Mouse (Mus musculus) subcutaneous adipose tissue, adult 2 months (tissue): ENCODE results near the gene Prss22. TPM values are rescaled to one million over a fixed set of nuclear protein-coding genes. Genes with fewer than 3 reads are reported as not detected.

ENCODE experiments used
- polyA plus RNA-seq: library from polyadenylated mRNA; depleted of rRNA; stranded (reverse); fragments of >200 nt; gene quantifications from 2 replicates; pipeline ENCODE4 v1.2.3, GENCODE M21; 2012; ENCODE audit warnings: low replicate concordance; rRNA removed

Gene Prss22
- 1.0 TPM in 1 of 2 replicates, not detected in the other for polyA plus RNA-seq

DNA sequence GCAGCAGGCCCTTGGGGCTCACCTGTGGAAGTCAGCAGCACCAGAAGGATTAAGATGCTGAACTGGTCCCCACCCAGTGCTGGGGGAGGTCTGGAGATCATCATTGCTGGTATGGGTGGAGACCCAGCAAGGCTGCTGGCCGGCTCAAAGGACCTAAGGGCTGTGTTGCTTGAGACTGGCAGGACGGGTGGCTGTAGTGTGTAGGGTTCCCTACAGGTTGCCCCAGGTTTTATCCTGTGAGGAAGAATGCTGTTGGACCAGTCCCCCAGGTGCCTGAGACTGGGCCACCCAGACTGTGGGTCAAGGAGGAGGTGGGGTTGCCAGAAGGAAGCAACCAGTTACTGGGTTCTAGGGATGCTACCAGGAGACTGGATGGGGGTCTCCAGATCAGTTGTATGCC, at the start of gene Prss22:
Gene Prss22 (minus strand): TSS at position 200 of the 400 bp plus-strand sequence.

GRCm38 (mm10) chr17:24037844-24038243, 39.9 kb upstream of the Prss22 start, which contains the start of gene Prss27:
Gene Prss27 (plus strand): TSS chr17:24038144.

GRCm38 (mm10) chr17:23980297-23980909, 17.5 kb downstream of the Prss22 start, which contains the start of gene Prss30:
Gene Prss30 (minus strand): TSS chr17:23980566.

DNA sequence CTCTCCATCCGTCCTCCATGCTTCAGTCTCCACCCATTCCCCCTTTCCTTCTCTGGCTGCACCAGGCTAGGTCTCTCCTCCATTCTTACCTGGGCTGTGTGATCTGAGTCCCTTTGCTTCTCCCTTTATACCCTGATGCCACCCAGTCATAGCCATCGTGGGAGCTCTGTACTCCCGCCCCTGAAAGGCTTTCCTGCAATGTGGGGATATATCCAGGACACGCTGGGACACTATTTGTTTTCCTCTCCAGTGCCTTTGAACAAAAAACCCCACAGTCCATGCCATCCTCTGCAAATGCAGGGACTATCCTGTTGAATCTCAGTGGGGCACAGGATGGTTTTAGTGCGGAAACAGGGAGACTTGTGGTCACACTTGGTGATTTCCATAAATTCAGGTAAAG, 42.7 kb downstream of the Prss22 start, which contains the start of gene Sbpl:
Gene Sbpl (minus strand): TSS at position 101 of the 400 bp plus-strand sequence.

Other genes starting within 250 kb of the Prss22 start
- 51.7 and 65.7 TPM in 2 replicates for gene Flywch1, start 226.5 kb downstream of the Prss22 start, polyA plus RNA-seq
- 5.5 and 18.8 TPM in 2 replicates for gene Flywch2, start 212.0 kb downstream of the Prss22 start, polyA plus RNA-seq
- gene Srrm2, start 207.6 kb downstream of the Prss22 start, polyA plus RNA-seq, result 400 and 623 TPM in 2 replicates
- gene Elob, start 169.0 kb downstream of the Prss22 start, polyA plus RNA-seq, result 589 and 702 TPM in 2 replicates
- 0.09 and 0.33 TPM in 2 replicates for gene Prss33, start 162.0 kb downstream of the Prss22 start, polyA plus RNA-seq
- not detected in 2 replicates for gene Prss32, start 154.2 kb downstream of the Prss22 start, polyA plus RNA-seq
- 0.32 and 0.64 TPM in 2 replicates for gene Prss41, start 153.9 kb downstream of the Prss22 start, polyA plus RNA-seq
- gene Prss21, start 130.0 kb downstream of the Prss22 start, polyA plus RNA-seq, result 0.09 TPM in 1 of 2 replicates, not detected in the other
- gene Dcpp1, start 117.2 kb downstream of the Prss22 start, polyA plus RNA-seq, result not detected in 2 replicates
- gene Dcpp2, start 117.2 kb downstream of the Prss22 start, polyA plus RNA-seq, result not detected in 2 replicates
- gene Dcpp3, start 80.6 kb downstream of the Prss22 start, polyA plus RNA-seq, result not detected in 2 replicates
- gene Sbp, start 56.4 kb downstream of the Prss22 start, polyA plus RNA-seq, result not detected in 2 replicates
- gene Sbpl, start 42.8 kb downstream of the Prss22 start, polyA plus RNA-seq, result not detected in 2 replicates
- 0.37 and 1.5 TPM in 2 replicates for gene Prss30, start 17.5 kb downstream of the Prss22 start, polyA plus RNA-seq
- 2.3 and 9.7 TPM in 2 replicates for gene Prss27, start 40.0 kb upstream of the Prss22 start, polyA plus RNA-seq
- 17.6 and 36.4 TPM in 2 replicates for gene Kctd5, start 75.4 kb upstream of the Prss22 start, polyA plus RNA-seq
- gene Pdpk1, start 152.8 kb upstream of the Prss22 start, polyA plus RNA-seq, result 22.3 and 23.3 TPM in 2 replicates
- 43.6 and 56.5 TPM in 2 replicates for gene Amdhd2, start 165.7 kb upstream of the Prss22 start, polyA plus RNA-seq
- gene Atp6v0c, start 171.6 kb upstream of the Prss22 start, polyA plus RNA-seq, result 819 and 932 TPM in 2 replicates
- gene Tbc1d24, start 207.5 kb upstream of the Prss22 start, polyA plus RNA-seq, result 18.9 and 36.2 TPM in 2 replicates
- gene Ntn3, start 211.4 kb upstream of the Prss22 start, polyA plus RNA-seq, result 7.1 and 13.6 TPM in 2 replicates
- gene Tedc2, start 222.8 kb upstream of the Prss22 start, polyA plus RNA-seq, result 8.0 and 12.3 TPM in 2 replicates